Mouse (Mus musculus): ENCODE results near the gene Zfp821. TPM values are rescaled to one million over a fixed set of nuclear protein-coding genes. Genes with fewer than 3 reads are reported as not detected.

The Zfp821 gene
- polyA plus RNA-seq, 1 experiment from 2014 or later = 20.1 TPM

- under 1% methylated on average over 29 of the region's 30 CpGs for WGBS
- peaks cover 7% of the 10 kb centered on the region for H3K27me3 ChIP-seq (ENCODE audit: control insufficient read depth, insufficient read depth, low read depth, low read length)
- peaks cover 22% of the 10 kb centered on the region for H3K4me1 ChIP-seq (replicated peaks; ENCODE audit: control insufficient read depth, insufficient read depth, low read length)
- no peaks in the 10 kb centered on the region for H3K9me3 ChIP-seq (ENCODE audit: control insufficient read depth, low read length)
- ATAC-seq (ENCODE audit: low read depth) = peak; percentile 13; the same call in 1 of the 2 replicates
- peak overlapping the region; percentile 95 for H3K4me3 ChIP-seq (ENCODE audit: low read length)
- H3K9ac ChIP-seq (ENCODE audit: low read length) = peak overlapping the region; percentile 99
- peak overlapping the region; percentile 31 for H3K27ac ChIP-seq (ENCODE audit: low read length)
- peak overlapping the region; percentile 92 for H3K4me2 ChIP-seq (ENCODE audit: low read depth, low read length)
- H3K36me3 ChIP-seq (ENCODE audit: control insufficient read depth, insufficient read depth, low read length) = peaks cover 14% of the 10 kb centered on the region
Observed at GRCm38 (mm10) chr8:109706076-109706873, 929 bp downstream of the Zfp821 start.

GRCm38 (mm10) chr8:109706874-109707237, 1.5 kb downstream of the Zfp821 start:
- 0 out of 2 replicates have a peak, but pooled peaks have one; percentile 26 for ATAC-seq (ENCODE audit: low read depth)
- peak overlapping the region; percentile 99; the same call in 1 of the 2 replicates for H3K9ac ChIP-seq (ENCODE audit: low read length)
- H3K27me3 ChIP-seq (ENCODE audit: control insufficient read depth, insufficient read depth, low read depth, low read length) = peaks cover 7% of the 10 kb centered on the region
- peak overlapping the region; percentile 95 for H3K4me3 ChIP-seq (ENCODE audit: low read length)
- H3K9me3 ChIP-seq (ENCODE audit: control insufficient read depth, low read length) = no peaks in the 10 kb centered on the region
- peaks cover 20% of the 10 kb centered on the region for H3K36me3 ChIP-seq (ENCODE audit: control insufficient read depth, insufficient read depth, low read length)
- peaks cover 22% of the 10 kb centered on the region for H3K4me1 ChIP-seq (replicated peaks; ENCODE audit: control insufficient read depth, insufficient read depth, low read length)
- 25% methylated on average over 2 of the region's 2 CpGs for WGBS
- no peak overlapping the region for H3K27ac ChIP-seq (ENCODE audit: low read length)
- H3K4me2 ChIP-seq (ENCODE audit: low read depth, low read length) = peak overlapping the region; percentile 92

DNA sequence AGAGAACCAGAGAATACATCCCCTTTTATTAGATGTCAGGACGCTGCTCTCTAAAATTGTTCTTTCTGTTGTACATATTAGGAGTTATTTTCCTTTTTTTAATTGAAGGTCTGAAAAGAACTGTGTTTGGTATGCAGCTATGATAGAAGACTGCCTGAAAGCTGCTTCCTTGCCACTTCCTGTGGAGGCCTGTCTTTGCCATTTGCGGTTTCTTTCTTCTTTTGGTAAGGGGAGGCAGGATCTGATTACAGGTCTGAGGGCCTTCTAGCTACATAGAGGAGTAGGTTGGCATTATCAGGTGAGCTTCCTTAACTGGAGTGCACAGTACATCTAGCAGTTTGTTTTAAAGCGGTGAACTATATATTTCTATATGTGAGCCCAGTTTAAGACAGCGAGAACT, 2.6 kb downstream of the Zfp821 start:
- Histone ChIP-seq H3K9ac (ENCODE audit: low read length) (no peak overlapping the region), H3K4me3 (ENCODE audit: low read length) (no peak overlapping the region), H3K36me3 (ENCODE audit: control insufficient read depth, insufficient read depth, low read length) (peaks cover 22% of the 10 kb centered on the region), H3K4me2 (ENCODE audit: low read depth, low read length) (no peak overlapping the region), H3K9me3 (ENCODE audit: control insufficient read depth, low read length) (no peaks in the 10 kb centered on the region), H3K4me1 (replicated peaks; ENCODE audit: control insufficient read depth, insufficient read depth, low read length) (peaks cover 22% of the 10 kb centered on the region), H3K27ac (ENCODE audit: low read length) (no peak overlapping the region), H3K27me3 (ENCODE audit: control insufficient read depth, insufficient read depth, low read depth, low read length) (peaks cover under 1% of the 10 kb centered on the region; the same call in 1 of the 2 replicates)
- WGBS = 93% methylated on average over 4 of the region's 4 CpGs
- no peak for ATAC-seq (ENCODE audit: low read depth)

DNA sequence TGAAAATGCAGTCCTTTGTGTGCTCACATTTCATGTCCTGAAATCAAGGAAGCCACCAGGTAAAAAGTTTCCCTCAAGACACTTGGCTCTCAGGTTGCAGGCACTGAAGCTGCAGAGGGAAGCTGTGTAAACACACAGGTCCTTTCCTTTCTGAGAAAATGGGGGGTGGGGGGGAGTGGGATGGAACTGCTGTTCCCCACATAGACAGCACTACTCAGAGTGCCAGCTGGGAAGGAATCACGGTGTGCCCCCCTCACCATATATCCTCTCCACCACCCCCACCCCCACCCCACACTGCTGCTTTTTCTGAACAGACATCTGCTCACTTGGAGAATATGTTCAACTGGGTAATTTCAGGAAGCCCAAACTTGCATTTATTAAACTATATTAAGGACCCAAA, 7.2 kb downstream of the Zfp821 start:
- Histone ChIP-seq H3K27ac (ENCODE audit: low read length) (no peak overlapping the region), H3K4me1 (replicated peaks; ENCODE audit: control insufficient read depth, insufficient read depth, low read length) (no peaks in the 10 kb centered on the region), H3K27me3 (ENCODE audit: control insufficient read depth, insufficient read depth, low read depth, low read length) (no peaks in the 10 kb centered on the region), H3K4me3 (ENCODE audit: low read length) (no peak overlapping the region), H3K9me3 (ENCODE audit: control insufficient read depth, low read length) (no peaks in the 10 kb centered on the region), H3K4me2 (ENCODE audit: low read depth, low read length) (no peak overlapping the region), H3K9ac (ENCODE audit: low read length) (no peak overlapping the region), H3K36me3 (ENCODE audit: control insufficient read depth, insufficient read depth, low read length) (peaks cover 48% of the 10 kb centered on the region)
- 79% methylated on average over 1 of the region's 1 CpGs for WGBS
- ATAC-seq (ENCODE audit: low read depth) = no peak

GRCm38 (mm10) chr8:109714961-109715360, 9.6 kb downstream of the Zfp821 start:
- 86% methylated on average over 5 of the region's 5 CpGs for WGBS
- H3K4me2 ChIP-seq (ENCODE audit: low read depth, low read length) = no peak overlapping the region
- H3K9me3 ChIP-seq (ENCODE audit: control insufficient read depth, low read length) = no peaks in the 10 kb centered on the region
- ATAC-seq (ENCODE audit: low read depth) = no peak
- no peak overlapping the region for H3K27ac ChIP-seq (ENCODE audit: low read length)
- H3K4me1 ChIP-seq (replicated peaks; ENCODE audit: control insufficient read depth, insufficient read depth, low read length) = no peaks in the 10 kb centered on the region
- no peak overlapping the region for H3K4me3 ChIP-seq (ENCODE audit: low read length)
- H3K36me3 ChIP-seq (ENCODE audit: control insufficient read depth, insufficient read depth, low read length) = peaks cover 60% of the 10 kb centered on the region
- no peaks in the 10 kb centered on the region for H3K27me3 ChIP-seq (ENCODE audit: control insufficient read depth, insufficient read depth, low read depth, low read length)
- H3K9ac ChIP-seq (ENCODE audit: low read length) = no peak overlapping the region

DNA sequence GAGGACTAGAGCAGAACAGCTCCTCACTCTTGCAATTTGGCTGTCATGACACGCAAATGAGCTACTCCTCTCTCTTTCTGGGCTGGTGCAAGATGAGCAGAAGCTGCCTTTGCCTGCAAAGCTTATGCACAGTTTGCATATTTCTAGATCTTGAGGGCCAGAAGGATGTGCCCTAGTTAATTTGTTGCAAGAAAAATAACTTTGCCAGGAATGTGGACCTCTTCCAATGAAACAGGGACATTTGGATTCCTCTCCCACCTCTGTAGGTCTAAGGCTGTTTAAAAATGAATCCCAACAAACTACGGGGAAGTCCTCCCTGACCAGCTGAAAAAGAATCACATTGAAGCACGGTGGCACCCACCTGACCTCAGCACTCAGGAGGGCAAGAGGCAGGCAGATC, 19.8 kb downstream of the Zfp821 start:
- Histone ChIP-seq H3K27me3 (ENCODE audit: control insufficient read depth, insufficient read depth, low read depth, low read length) (no peaks in the 10 kb centered on the region), H3K4me1 (replicated peaks; ENCODE audit: control insufficient read depth, insufficient read depth, low read length) (no peaks in the 10 kb centered on the region), H3K36me3 (ENCODE audit: control insufficient read depth, insufficient read depth, low read length) (peaks cover 45% of the 10 kb centered on the region), H3K4me2 (ENCODE audit: low read depth, low read length) (no peak overlapping the region), H3K9me3 (ENCODE audit: control insufficient read depth, low read length) (no peaks in the 10 kb centered on the region), H3K9ac (ENCODE audit: low read length) (no peak overlapping the region), H3K4me3 (ENCODE audit: low read length) (no peak overlapping the region), H3K27ac (ENCODE audit: low read length) (no peak overlapping the region)
- ATAC-seq (ENCODE audit: low read depth) = no peak
- 81% methylated on average over 3 of the region's 3 CpGs for WGBS

DNA sequence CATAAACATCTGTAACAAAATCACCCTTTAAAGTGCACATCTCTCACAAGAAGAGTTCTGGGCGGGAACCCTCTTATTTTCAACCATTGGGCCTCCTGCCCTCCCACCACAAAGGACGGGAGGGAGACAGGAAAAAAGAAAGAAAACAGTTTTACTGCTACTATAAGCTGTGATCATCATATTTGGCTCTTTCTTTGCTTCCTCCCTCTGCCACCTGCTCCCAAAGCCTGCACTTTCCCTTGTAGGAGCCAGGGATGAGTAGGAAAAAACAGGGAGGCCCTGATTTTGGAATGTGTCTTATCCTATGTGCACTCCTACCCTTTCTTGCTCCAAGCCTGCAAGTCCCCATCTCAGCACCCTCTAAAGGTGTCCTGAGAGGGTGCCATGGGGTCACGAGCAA, 25.7 kb downstream of the Zfp821 start:
- no peak overlapping the region for H3K27ac ChIP-seq (ENCODE audit: low read length)
- no peak overlapping the region for H3K4me3 ChIP-seq (ENCODE audit: low read length)
- H3K9ac ChIP-seq (ENCODE audit: low read length) = no peak overlapping the region
- H3K36me3 ChIP-seq (ENCODE audit: control insufficient read depth, insufficient read depth, low read length) = peaks cover 23% of the 10 kb centered on the region
- WGBS = 67% methylated on average over 3 of the region's 3 CpGs
- no peak for ATAC-seq (ENCODE audit: low read depth)
- H3K27me3 ChIP-seq (ENCODE audit: control insufficient read depth, insufficient read depth, low read depth, low read length) = no peaks in the 10 kb centered on the region
- peaks cover under 1% of the 10 kb centered on the region; the same call in 1 of the 2 replicates for H3K4me1 ChIP-seq (replicated peaks; ENCODE audit: control insufficient read depth, insufficient read depth, low read length)
- no peaks in the 10 kb centered on the region for H3K9me3 ChIP-seq (ENCODE audit: control insufficient read depth, low read length)
- no peak overlapping the region for H3K4me2 ChIP-seq (ENCODE audit: low read depth, low read length)

GRCm38 (mm10) chr8:109734018-109734417, 28.7 kb downstream of the Zfp821 start:
- Histone ChIP-seq H3K9me3 (ENCODE audit: control insufficient read depth, low read length) (no peaks in the 10 kb centered on the region), H3K27ac (ENCODE audit: low read length) (no peak overlapping the region), H3K36me3 (ENCODE audit: control insufficient read depth, insufficient read depth, low read length) (peaks cover 20% of the 10 kb centered on the region), H3K9ac (ENCODE audit: low read length) (no peak overlapping the region), H3K4me1 (replicated peaks; ENCODE audit: control insufficient read depth, insufficient read depth, low read length) (peaks cover 9% of the 10 kb centered on the region), H3K4me3 (ENCODE audit: low read length) (no peak overlapping the region), H3K27me3 (ENCODE audit: control insufficient read depth, insufficient read depth, low read depth, low read length) (no peaks in the 10 kb centered on the region), H3K4me2 (ENCODE audit: low read depth, low read length) (no peak overlapping the region)
- WGBS = 81% methylated on average over 3 of the region's 3 CpGs
- ATAC-seq (ENCODE audit: low read depth) = no peak

DNA sequence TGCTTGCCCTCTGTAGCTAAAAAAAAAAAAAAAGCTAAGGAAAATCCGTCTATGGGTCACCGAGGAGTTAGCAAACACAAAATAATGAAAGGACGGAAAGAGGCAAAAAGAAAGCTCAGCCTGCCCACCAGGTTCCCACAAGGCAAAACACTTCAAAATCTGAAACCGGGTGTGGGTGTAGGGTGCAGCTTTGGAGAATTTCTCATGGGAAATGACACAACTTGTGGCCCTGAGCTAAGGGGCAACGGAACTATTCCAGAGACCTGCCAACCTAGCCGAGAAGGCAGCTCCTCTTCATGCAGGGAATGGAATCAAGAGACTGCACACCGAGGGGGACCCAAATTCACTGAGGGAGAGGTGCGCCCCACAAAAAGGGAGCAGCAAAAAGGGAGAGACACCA, 31.5 kb downstream of the Zfp821 start:
- Histone ChIP-seq H3K27ac (ENCODE audit: low read length) (peak overlapping the region; percentile 59; the same call in 1 of the 2 replicates), H3K4me3 (ENCODE audit: low read length) (peak overlapping the region; percentile 100), H3K9me3 (ENCODE audit: control insufficient read depth, low read length) (no peaks in the 10 kb centered on the region), H3K27me3 (ENCODE audit: control insufficient read depth, insufficient read depth, low read depth, low read length) (no peaks in the 10 kb centered on the region), H3K4me2 (ENCODE audit: low read depth, low read length) (peak overlapping the region; percentile 93), H3K4me1 (replicated peaks; ENCODE audit: control insufficient read depth, insufficient read depth, low read length) (peaks cover 9% of the 10 kb centered on the region), H3K9ac (ENCODE audit: low read length) (peak overlapping the region; percentile 99), H3K36me3 (ENCODE audit: control insufficient read depth, insufficient read depth, low read length) (peaks cover 15% of the 10 kb centered on the region)
- 2% methylated on average over 8 of the region's 8 CpGs for WGBS
- ATAC-seq (ENCODE audit: low read depth) = no peak

Measured in lung, embryonic 16.5 days (tissue).